Mouse (Mus musculus) MEL-GATA-1-ER (cell line): ENCODE measurements around the gene Apol10b.
"Not testable (repeated sequence)": the region's sequence is repeated elsewhere in the genome, so short reads cannot be mapped to it uniquely, and the experiment has no call there.

Experiments
- DNase-seq: peaks from one replicate; pipeline ENCODE4 v3.0.0-alpha.2; 2012; ENCODE audit warnings: low read depth; ENCODE audit errors: extremely low read depth

Gene Apol10b

GRCm38 (mm10) chr15:77595961-77596360 lies at the start of gene Apol10b:
TSS of gene Apol10b (minus strand) at chr15:77596125.
- no peak for DNase-seq

- DNase-seq, result not testable (repeated sequence)
These were observed 47.3 kb upstream of the Apol10b start, which contains the start of gene Apol11b for GRCm38 (mm10) chr15:77643176-77643575. TSS of gene Apol11b (minus strand) at chr15:77643286.

DNA sequence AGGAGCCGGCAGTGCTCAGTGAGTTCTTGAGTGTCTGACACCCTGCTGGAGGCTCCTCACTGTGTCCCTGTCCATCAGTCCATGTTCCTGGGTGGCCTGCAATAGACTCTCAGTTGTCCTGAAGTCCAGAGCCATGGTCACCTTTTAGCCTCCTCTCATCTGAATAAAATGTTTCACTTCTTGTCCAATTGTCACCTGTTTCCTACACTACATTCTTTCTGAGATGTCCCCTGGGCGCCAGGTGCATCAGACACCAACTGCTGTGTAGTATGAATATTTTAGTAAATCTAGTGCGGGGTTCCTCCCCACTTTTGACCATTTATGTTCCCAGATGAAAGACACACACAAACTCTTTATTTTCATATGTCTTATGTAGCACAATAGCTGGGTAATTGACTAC lies 33.9 kb upstream of the Apol10b start:
- not testable (repeated sequence) for DNase-seq

- not testable (repeated sequence) for DNase-seq
These were observed 32.7 kb upstream of the Apol10b start for GRCm38 (mm10) chr15:77628647-77629046.

- DNase-seq, result not testable (repeated sequence)
These were observed 30.5 kb upstream of the Apol10b start for GRCm38 (mm10) chr15:77626471-77626870.

DNA sequence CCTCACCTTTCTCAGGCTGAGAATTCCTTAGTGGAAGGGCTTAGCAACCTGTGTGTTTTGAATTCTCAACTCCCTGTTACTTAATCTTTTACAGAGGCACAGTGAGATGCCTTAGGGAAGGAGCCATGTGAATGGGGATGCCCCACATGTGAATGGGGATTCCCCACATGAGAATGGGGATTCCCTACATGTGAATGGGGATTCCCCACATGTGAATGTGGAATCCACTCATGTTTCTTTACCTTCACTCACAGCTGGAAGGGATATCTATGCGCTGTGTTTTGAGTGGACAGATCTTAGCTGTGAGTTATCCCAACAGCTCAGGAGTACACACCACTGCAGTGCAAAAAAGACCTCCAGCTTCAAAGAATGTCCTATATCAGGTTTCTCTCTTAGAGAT lies 28.8 kb upstream of the Apol10b start:
- no peak for DNase-seq

GRCm38 (mm10) chr15:77606069-77606468 lies 10.1 kb upstream of the Apol10b start:
- no peak for DNase-seq

DNA sequence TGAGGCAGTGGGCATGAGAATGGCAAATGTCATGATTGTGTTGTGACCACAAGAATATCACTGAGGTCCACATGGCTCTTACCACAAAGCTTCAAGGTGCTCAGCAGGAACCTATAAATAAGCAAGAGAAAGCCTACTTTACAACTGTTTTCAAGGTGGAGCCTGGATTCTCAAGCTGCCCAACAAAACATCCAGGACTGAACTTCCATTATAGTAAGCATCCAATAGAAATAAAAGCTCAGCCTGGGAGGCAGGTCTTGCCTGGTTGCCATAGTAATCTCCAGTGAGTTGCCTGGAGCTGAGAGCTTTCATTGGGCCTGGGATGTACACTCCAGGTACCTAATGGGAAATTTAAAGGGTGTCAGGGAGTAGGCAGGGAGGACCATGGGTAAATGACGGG lies 3.0 kb upstream of the Apol10b start, which contains the start of gene Gm36245:
Gene Gm36245 (plus strand): TSS at position 301 of the 400 bp plus-strand sequence.
- no peak for DNase-seq

- no peak for DNase-seq
These were observed 2.5 kb upstream of the Apol10b start for GRCm38 (mm10) chr15:77598429-77598828.

DNA sequence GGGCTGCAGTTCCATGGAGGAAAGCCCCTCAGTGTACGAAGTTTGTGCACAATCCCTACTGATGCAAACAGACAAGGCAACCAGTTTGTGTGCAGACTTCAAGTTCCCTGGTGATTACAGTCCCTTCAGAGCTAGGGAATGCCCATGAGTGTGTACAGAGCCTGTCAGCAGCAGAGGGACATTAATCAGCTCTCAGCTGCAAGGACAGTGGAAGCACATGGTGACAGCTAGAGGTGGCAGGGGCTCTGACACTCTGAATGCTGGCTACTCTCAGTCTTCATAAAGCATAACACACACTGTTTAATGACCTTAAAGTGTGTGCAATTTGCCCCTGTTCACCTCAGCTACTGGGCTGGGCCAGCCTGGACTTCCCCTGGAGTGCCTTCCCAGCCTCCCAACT lies 2.4 kb downstream of the Apol10b start:
- DNase-seq, result no peak

GRCm38 (mm10) chr15:77590881-77591280 lies 5.0 kb downstream of the Apol10b start:
- DNase-seq, result no peak

DNA sequence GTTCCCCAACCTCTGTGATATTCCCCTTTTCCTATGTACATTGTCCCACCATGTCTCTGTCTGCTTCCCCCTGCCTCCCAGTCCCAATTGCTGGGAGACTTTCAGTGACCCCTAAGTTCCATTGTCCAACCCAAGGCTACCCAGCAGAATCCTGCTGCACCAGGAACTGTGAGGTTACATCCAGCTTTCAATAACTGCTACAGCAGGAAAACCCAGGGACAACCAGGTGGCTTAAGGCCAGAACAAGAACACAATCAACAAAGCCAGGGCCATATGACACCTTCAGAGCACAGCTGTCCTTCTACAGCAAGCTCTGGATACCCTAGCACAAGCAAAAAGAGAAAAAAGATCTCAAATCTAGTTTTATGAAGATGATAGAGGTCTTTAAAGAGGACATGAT lies 6.9 kb downstream of the Apol10b start:
- no peak for DNase-seq

- no peak for DNase-seq
These were observed 8.9 kb downstream of the Apol10b start for GRCm38 (mm10) chr15:77587026-77587425.

DNA sequence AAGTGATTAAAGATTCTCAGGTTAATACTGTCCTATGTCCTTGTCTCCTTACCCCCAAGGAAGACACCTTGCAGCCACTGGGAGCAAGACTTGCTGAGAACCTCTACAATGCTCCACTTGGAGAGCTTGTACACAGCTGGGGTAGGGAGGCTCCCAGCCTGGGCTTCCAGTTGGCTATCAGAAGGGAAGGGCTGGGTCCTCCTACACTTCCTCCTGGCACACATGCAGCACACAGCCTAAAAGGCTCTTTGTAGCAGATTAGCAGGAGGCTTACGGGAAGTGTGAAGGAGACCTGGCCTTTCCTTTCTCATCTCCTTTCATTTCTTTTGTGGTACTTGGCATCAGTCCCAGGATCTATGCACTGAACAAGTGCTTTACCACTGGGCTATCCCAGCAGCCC lies 14.2 kb downstream of the Apol10b start:
- peak; percentile 26 for DNase-seq

DNA sequence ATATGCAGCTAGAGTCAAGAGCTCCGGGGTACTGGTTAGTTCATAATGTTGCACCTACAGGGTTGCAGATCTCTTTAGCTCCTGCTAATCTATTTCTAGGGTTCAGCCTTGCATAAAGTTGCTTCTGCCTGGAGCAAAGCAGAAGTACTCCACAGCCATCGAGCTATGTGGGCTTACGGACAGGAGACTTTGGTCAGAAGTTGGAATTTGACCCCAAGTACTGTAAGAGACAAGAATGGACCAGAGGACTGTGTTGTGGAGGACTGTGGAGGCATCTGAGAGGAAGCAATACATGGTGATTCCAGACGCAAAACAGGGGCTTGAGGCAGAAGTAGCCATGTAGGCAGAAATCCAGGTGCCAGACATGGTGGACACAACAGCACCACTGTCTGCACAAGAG lies 16.6 kb downstream of the Apol10b start:
- DNase-seq, result no peak

- no peak for DNase-seq
These were observed 17.1 kb downstream of the Apol10b start for GRCm38 (mm10) chr15:77578801-77579200.

DNA sequence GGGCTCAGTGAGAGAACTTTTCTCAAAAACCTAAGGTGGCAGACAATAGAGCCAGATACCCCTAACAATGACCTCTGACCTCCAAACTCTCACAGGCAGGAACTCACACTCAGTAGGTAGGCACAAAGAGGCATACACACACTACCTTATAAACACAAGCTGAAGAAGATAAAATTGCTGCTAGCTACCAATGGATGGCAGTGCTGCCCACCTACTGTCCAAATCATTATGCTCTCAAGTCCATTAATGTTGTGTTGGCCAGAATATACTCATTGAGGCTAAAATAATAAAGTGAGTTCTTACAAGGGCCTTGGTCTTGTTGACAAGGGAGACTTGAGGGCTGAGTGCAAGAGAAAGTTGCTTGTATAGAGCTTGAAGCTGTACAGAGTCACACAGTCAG lies 32.7 kb downstream of the Apol10b start:
- DNase-seq, result no peak

DNA sequence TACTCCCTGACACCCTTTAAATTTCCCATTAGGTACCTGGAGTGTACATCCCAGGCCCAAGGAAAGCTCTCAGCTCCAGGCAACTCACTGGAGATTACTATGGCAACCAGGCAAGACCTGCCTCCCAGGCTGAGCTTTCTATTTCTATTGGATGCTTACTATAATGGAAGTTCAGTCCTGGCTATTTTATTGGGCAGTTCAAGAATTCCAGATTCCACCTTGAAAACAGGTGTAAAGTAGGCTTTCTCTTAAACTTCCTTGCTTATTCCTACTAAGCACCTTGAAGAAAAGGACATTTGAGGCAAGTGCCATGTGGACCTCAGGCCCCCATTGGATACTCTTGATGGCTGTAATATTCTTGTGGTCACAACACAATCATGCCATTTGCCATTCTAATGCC lies 34.1 kb downstream of the Apol10b start, which contains the start of gene 1700025B11Rik:
Gene 1700025B11Rik (minus strand): TSS at position 101 of the 400 bp plus-strand sequence.
- DNase-seq, result no peak

- DNase-seq, result not testable (repeated sequence)
These were observed 56.7 kb downstream of the Apol10b start for GRCm38 (mm10) chr15:77539221-77539620.
